Mouse (Mus musculus) CH12.LX (cell line): ENCODE data around the gene Il27. TPM values are rescaled to one million over a fixed set of nuclear protein-coding genes. Genes with fewer than 3 reads are reported as not detected.

Experiments
- DNase-seq: peaks from one replicate; pipeline ENCODE4 v3.0.0-alpha.2; 2013; ENCODE audit errors: extremely low read depth
- H3K27ac ChIP-seq: 2 replicates; pipeline ENCODE4 v1.5.1; 2012; ENCODE audit warnings: low read depth, mild to moderate bottlenecking, control low read depth, moderate library complexity; ENCODE audit not compliant: insufficient read depth
- H3K27me3 ChIP-seq: replicated peaks from 2 replicates; pipeline ENCODE3; 2012; ENCODE audit warnings: inconsistent platforms
- H3K36me3 ChIP-seq, 2 experiments: replicated peaks in 1 of 2; 2 replicates each; pipeline versions ENCODE3 to v1.6.1; 2012; ENCODE audit warnings: inconsistent platforms in 1 of 2, low read length in 1 of 2, mild to moderate bottlenecking in 1 of 2, mixed read lengths in 1 of 2, moderate library complexity in 1 of 2; ENCODE audit not compliant: control insufficient read depth in 1 of 2, insufficient read depth in 1 of 2
- H3K4me1 ChIP-seq, 2 experiments: 2 replicates each; pipeline ENCODE4 v1.6.1; 2012; ENCODE audit warnings: inconsistent platforms in 1 of 2, moderate library complexity in 1 of 2; ENCODE audit not compliant: insufficient read depth in 2 of 2, control insufficient read depth in 1 of 2
- H3K4me2 ChIP-seq: 2 replicates; pipeline ENCODE4 v1.6.1; 2012; ENCODE audit warnings: low read depth, mild to moderate bottlenecking, control low read depth; ENCODE audit not compliant: poor library complexity, insufficient read depth, severe bottlenecking
- H3K4me3 ChIP-seq, 3 experiments: fragments of 150-350 bp in 1 of 3; sonication (generic) in 1 of 3; replicated peaks in 1 of 3; 2 replicates each; pipeline versions ENCODE3 to v1.5.1; 2011 to 2012; ENCODE audit warnings: low read depth in 2 of 3, low read length in 2 of 3, mild to moderate bottlenecking in 2 of 3, moderate library complexity in 2 of 3, control low read depth in 1 of 3, improper control_type of control experiment in 1 of 3, inconsistent platforms in 1 of 3, mixed read lengths in 1 of 3; ENCODE audit not compliant: poor library complexity in 1 of 3
- H3K79me2 ChIP-seq: replicated peaks from 2 replicates; pipeline ENCODE4 v1.6.1; 2012; ENCODE audit warnings: mild to moderate bottlenecking, moderate library complexity; ENCODE audit not compliant: control insufficient read depth, poor library complexity, insufficient read depth, severe bottlenecking; ENCODE audit errors: extremely low read depth
- H3K9ac ChIP-seq: 2 replicates; pipeline ENCODE4 v1.6.1; 2012; ENCODE audit warnings: low read depth, mild to moderate bottlenecking, control low read depth, moderate library complexity; ENCODE audit not compliant: insufficient read depth
- H3K9me3 ChIP-seq: replicated peaks from 2 replicates; pipeline ENCODE3; 2012; ENCODE audit warnings: low read length, inconsistent platforms, mixed read lengths
- BHLHE40 ChIP-seq: IDR thresholded peaks from 2 replicates; pipeline ENCODE4 v1.6.1; 2011; ENCODE audit warnings: mild to moderate bottlenecking, low read depth, low read length, improper control_type of control experiment
- CHD2 ChIP-seq: IDR thresholded peaks from 2 replicates; pipeline ENCODE4 v1.6.1; 2011; ENCODE audit warnings: low read length, improper control_type of control experiment
- CTCF ChIP-seq, 2 experiments: IDR thresholded peaks in 1 of 2; conservative IDR thresholded peaks in 1 of 2; 2 replicates each; pipeline ENCODE4 v1.5.1; 2011 to 2012; ENCODE audit warnings: low read depth in 2 of 2, low read length in 2 of 2, improper control_type of control experiment in 1 of 2, inconsistent platforms in 1 of 2, mild to moderate bottlenecking in 1 of 2, moderate library complexity in 1 of 2
- E2F4 ChIP-seq: IDR thresholded peaks from 2 replicates; pipeline ENCODE4 v1.6.1; 2011; ENCODE audit warnings: low read depth, low read length, improper control_type of control experiment; ENCODE audit not compliant: insufficient replicate concordance
- ELF1 ChIP-seq: IDR thresholded peaks from 2 replicates; pipeline ENCODE4 v1.6.1; 2014; ENCODE audit warnings: low read depth, mild to moderate bottlenecking, inconsistent platforms, low read length, improper control_type of control experiment
- EP300 ChIP-seq: IDR thresholded peaks from 2 replicates; pipeline ENCODE4 v1.6.1; 2011; ENCODE audit warnings: low read length, improper control_type of control experiment
- ETS1 ChIP-seq: conservative IDR thresholded peaks from 2 replicates; pipeline ENCODE4 v1.6.1; 2012; ENCODE audit warnings: low read depth, mild to moderate bottlenecking, inconsistent platforms, low read length, improper control_type of control experiment, moderate library complexity
- JUND ChIP-seq: conservative IDR thresholded peaks from 2 replicates; pipeline ENCODE4 v1.6.1; 2011; ENCODE audit warnings: low read depth, low read length, improper control_type of control experiment
- KAT2A ChIP-seq: IDR thresholded peaks from 2 replicates; pipeline ENCODE4 v1.6.1; 2012; ENCODE audit warnings: low read length, improper control_type of control experiment, inconsistent platforms; ENCODE audit not compliant: insufficient replicate concordance
- MAZ ChIP-seq: IDR thresholded peaks from 2 replicates; pipeline ENCODE4 v1.6.1; 2012; ENCODE audit warnings: low read depth, mild to moderate bottlenecking, inconsistent platforms, low read length, improper control_type of control experiment, moderate library complexity
- MEF2A ChIP-seq: IDR thresholded peaks from 2 replicates; pipeline ENCODE4 v1.6.1; 2014; ENCODE audit warnings: low read depth, mild to moderate bottlenecking, inconsistent platforms, low read length, improper control_type of control experiment, borderline replicate concordance
- MYC ChIP-seq: IDR thresholded peaks from 2 replicates; pipeline ENCODE4 v1.6.1; 2011; ENCODE audit warnings: low read depth, mild to moderate bottlenecking, improper control_type of control experiment, low read length
- NELFE ChIP-seq: IDR thresholded peaks from 2 replicates; pipeline ENCODE4 v1.6.1; 2011; ENCODE audit warnings: low read depth, low read length, improper control_type of control experiment
- NRF1 ChIP-seq: IDR thresholded peaks from 2 replicates; pipeline ENCODE4 v1.6.1; 2014; ENCODE audit warnings: low read depth, mild to moderate bottlenecking, inconsistent platforms, low read length, improper control_type of control experiment, moderate library complexity
- PAX5 ChIP-seq: IDR thresholded peaks from 2 replicates; pipeline ENCODE4 v1.6.1; 2012; ENCODE audit warnings: low read length, inconsistent platforms, mixed read lengths
- POLR2AphosphoS2 ChIP-seq: IDR thresholded peaks from 2 replicates; pipeline ENCODE4 v1.6.1; 2011; ENCODE audit warnings: low read depth, low read length, improper control_type of control experiment
- RCOR1 ChIP-seq: conservative IDR thresholded peaks from 2 replicates; pipeline ENCODE4 v1.6.1; 2012; ENCODE audit warnings: low read depth, mild to moderate bottlenecking, inconsistent platforms, low read length, improper control_type of control experiment
- SIN3A ChIP-seq: IDR thresholded peaks from 2 replicates; pipeline ENCODE4 v1.6.1; 2012; ENCODE audit warnings: low read length, improper control_type of control experiment, inconsistent platforms
- UBTF ChIP-seq: IDR thresholded peaks from 2 replicates; pipeline ENCODE4 v1.6.1; 2012; ENCODE audit warnings: low read depth, mild to moderate bottlenecking, inconsistent platforms, low read length, improper control_type of control experiment, moderate library complexity
- USF1 ChIP-seq: IDR thresholded peaks from 2 replicates; pipeline ENCODE4 v1.6.1; 2014; ENCODE audit warnings: low read depth, mild to moderate bottlenecking, inconsistent platforms, low read length, improper control_type of control experiment
- USF2 ChIP-seq: conservative IDR thresholded peaks from 2 replicates; pipeline ENCODE4 v1.6.1; 2011; ENCODE audit warnings: low read depth, low read length, improper control_type of control experiment
- ZC3H11A ChIP-seq: IDR thresholded peaks from 2 replicates; pipeline ENCODE4 v1.6.1; 2012; ENCODE audit warnings: low read depth, mild to moderate bottlenecking, inconsistent platforms, low read length, improper control_type of control experiment
- ZNF384 ChIP-seq: IDR thresholded peaks from 2 replicates; pipeline ENCODE4 v1.6.1; 2012; ENCODE audit warnings: low read depth, low read length, improper control_type of control experiment, inconsistent platforms
- dilution Hi-C: fragments of 300-500 bp; cut with MboI; formaldehyde crosslinking; loops from 2 replicates; pipeline ENCODE4 v1.14.3; 2020; ENCODE audit warnings: low sequenced_read_pairs; ENCODE audit not compliant: extremely low pct_unique_long_range_greater_than_20kb, extremely low pct_ligation_motif_present
- in situ Hi-C: fragments of 300-500 bp; cut with MboI; formaldehyde crosslinking; loops from 3 replicates; pipeline ENCODE4 v1.14.3; 2019; ENCODE audit warnings: low sequenced_read_pairs, low pct_ligation_motif_present, low pct_unique_long_range_greater_than_20kb, mixed read lengths
- polyA plus RNA-seq: library from polyadenylated mRNA; unstranded; fragments of >175 nt; gene quantifications from 2 replicates; pipeline ENCODE4 v1.2.1, GENCODE M21; 2012; ENCODE audit warnings: low read depth; ENCODE audit not compliant: insufficient read length
- total RNA-seq, 2 experiments: library from RNA; depleted of rRNA; stranded (reverse); fragments of 300-350 nt in 1 of 2; fragments of >200 nt in 1 of 2; gene quantifications; 2 replicates each; pipeline ENCODE4 v1.2.3; 2012 to 2014

Il27 gene
- total and polyA plus RNA-seq, 3 experiments, result 0.31 TPM; not detected in 2

- TF ChIP-seq MEF2A (no peak), MAZ (0 out of 2 replicates have a peak, but pooled peaks have one; percentile 53), E2F4 (no peak), PAX5 (no peak), POLR2AphosphoS2 (no peak), USF2 (peak; percentile 98), ZNF384 (no peak), CHD2 (no peak), ETS1 (no peak; the same call in 1 of the 2 replicates), EP300 (no peak)
Observed at GRCm38 (mm10) chr7:126583251-126583709, 11.5 kb downstream of the Il27 start (continued).

GRCm38 (mm10) chr7:126582759-126583158, 12.0 kb downstream of the Il27 start:
- Histone ChIP-seq H3K4me1 (peaks cover 9 to 33% of the 10 kb centered on the region in 2 experiments; a peak in 3 of 4 replicates), H3K27me3 (no peaks in the 10 kb centered on the region), H3K4me3 (peak overlapping the region; percentile 25 to 57 (median 42)), H3K9me3 (no peaks in the 10 kb centered on the region), H3K9ac (peak overlapping the region; percentile 65; the same call in 1 of the 2 replicates), H3K79me2 (no peaks in the 10 kb centered on the region), H3K36me3 (peaks cover 17 to 51% of the 10 kb centered on the region in 2 experiments), H3K4me2 (peak overlapping the region; percentile 3), H3K27ac (no peak overlapping the region)
- DNase-seq, result no peak
- dilution Hi-C loops (no loop called here), in situ Hi-C loops (loop anchor here (5.0 kb wide), 1 partner anchor 40 kb away; no protein-coding TSS in a partner anchor)
- TF ChIP-seq CTCF (conservative IDR thresholded peaks at IDR 0.05 in 1 of 2, IDR thresholded peaks at IDR 0.05 in 1 of 2; ENCODE audit: low read depth in 2 of 2, low read length in 2 of 2) (no peak), JUND (no peak), USF1 (no peak), NRF1 (no peak), KAT2A (no peak), ZNF384 (no peak)

GRCm38 (mm10) chr7:126581661-126582060, 13.1 kb downstream of the Il27 start:
- dilution Hi-C loops (no loop called here), in situ Hi-C loops (loop anchor here (5.0 kb wide), 1 partner anchor 41 kb away; no protein-coding TSS in a partner anchor)
- H3K4me1 ChIP-seq, result peaks cover 9 to 33% of the 10 kb centered on the region in 2 experiments; a peak in 3 of 4 replicates
- H3K4me3 ChIP-seq, result no peak overlapping the region
- H3K79me2 ChIP-seq, result no peaks in the 10 kb centered on the region
- no peak for DNase-seq
- H3K27ac ChIP-seq, result no peak overlapping the region
- TF ChIP-seq UBTF (no peak), MYC (no peak), CTCF (conservative IDR thresholded peaks at IDR 0.05 in 1 of 2, IDR thresholded peaks at IDR 0.05 in 1 of 2; ENCODE audit: low read depth in 2 of 2, low read length in 2 of 2) (no peak), POLR2AphosphoS2 (no peak), ZC3H11A (no peak), NELFE (no peak), SIN3A (no peak), BHLHE40 (no peak), ELF1 (no peak), RCOR1 (no peak), MAZ (no peak)
- H3K27me3 ChIP-seq, result no peaks in the 10 kb centered on the region
- H3K4me2 ChIP-seq, result no peak overlapping the region
- H3K9ac ChIP-seq, result no peak overlapping the region
- H3K36me3 ChIP-seq, result peaks cover 21 to 54% of the 10 kb centered on the region in 2 experiments
- H3K9me3 ChIP-seq, result no peaks in the 10 kb centered on the region
